Mouse (Mus musculus) thymus, adult 2 months (tissue): ENCODE measurements around the gene Rapgef3. TPM values are rescaled to one million over a fixed set of nuclear protein-coding genes. Genes with fewer than 3 reads are reported as not detected.
A peak's percentile ranks its signal among the peaks of the same experiment; 100 is the strongest.

ENCODE experiments used
- DNase-seq: peaks from one replicate; pipeline ENCODE4 v3.0.0; 2021
- H3K27ac ChIP-seq: fragments of 200-500 bp; 2 replicates; pipeline ENCODE4 v1.5.1; 2012; ENCODE audit warnings: low read length, control low read depth; ENCODE audit not compliant: control insufficient read depth, insufficient read depth
- H3K27me3 ChIP-seq: fragments of 200-500 bp; 2 replicates; pipeline ENCODE4 v1.6.1; 2012; ENCODE audit warnings: mild to moderate bottlenecking, low read length, moderate library complexity, mixed read lengths; ENCODE audit not compliant: control insufficient read depth, insufficient read depth
- H3K36me3 ChIP-seq: fragments of 200-500 bp; 2 replicates; pipeline ENCODE4 v1.6.1; 2012; ENCODE audit warnings: mild to moderate bottlenecking, low read length, moderate library complexity; ENCODE audit not compliant: control insufficient read depth, insufficient read depth
- H3K4me1 ChIP-seq: fragments of 200-500 bp; replicated peaks from 2 replicates; pipeline ENCODE4 v1.6.1; 2012; ENCODE audit warnings: low read length; ENCODE audit not compliant: control insufficient read depth, insufficient read depth
- H3K4me3 ChIP-seq: fragments of 200-500 bp; 2 replicates; pipeline ENCODE4 v1.5.1; 2012; ENCODE audit warnings: mild to moderate bottlenecking, low read length, control low read depth, moderate library complexity; ENCODE audit not compliant: control insufficient read depth, insufficient read depth
- CTCF ChIP-seq: fragments of 200-500 bp; IDR thresholded peaks from 2 replicates; pipeline ENCODE4 v1.5.1; 2012; ENCODE audit warnings: mild to moderate bottlenecking, control low read depth, low read length, moderate library complexity, borderline replicate concordance; ENCODE audit not compliant: control insufficient read depth, poor library complexity, insufficient read depth; ENCODE audit errors: extremely low read depth
- POLR2A ChIP-seq: fragments of 200-500 bp; IDR thresholded peaks from 2 replicates; pipeline ENCODE4 v1.6.1; 2012; ENCODE audit warnings: mild to moderate bottlenecking, low read length, control low read depth, moderate library complexity; ENCODE audit not compliant: control insufficient read depth, poor library complexity, insufficient read depth; ENCODE audit errors: extremely low read depth
- WGBS: fragments of 180-500 bp; shearing (Covaris S2); methylation state at CpG from one replicate; pipeline ENCODE4 v1.1.7; 2018; 5-methylcytosine and 5-hydroxymethylcytosine counted together
- polyA plus RNA-seq: library from polyadenylated mRNA; depleted of rRNA; stranded (reverse); fragments of >200 nt; gene quantifications from 2 replicates; pipeline ENCODE4 v1.2.3, GENCODE M21; 2012

The Rapgef3 gene
- polyA plus RNA-seq, 1 experiment = 276 TPM

DNA sequence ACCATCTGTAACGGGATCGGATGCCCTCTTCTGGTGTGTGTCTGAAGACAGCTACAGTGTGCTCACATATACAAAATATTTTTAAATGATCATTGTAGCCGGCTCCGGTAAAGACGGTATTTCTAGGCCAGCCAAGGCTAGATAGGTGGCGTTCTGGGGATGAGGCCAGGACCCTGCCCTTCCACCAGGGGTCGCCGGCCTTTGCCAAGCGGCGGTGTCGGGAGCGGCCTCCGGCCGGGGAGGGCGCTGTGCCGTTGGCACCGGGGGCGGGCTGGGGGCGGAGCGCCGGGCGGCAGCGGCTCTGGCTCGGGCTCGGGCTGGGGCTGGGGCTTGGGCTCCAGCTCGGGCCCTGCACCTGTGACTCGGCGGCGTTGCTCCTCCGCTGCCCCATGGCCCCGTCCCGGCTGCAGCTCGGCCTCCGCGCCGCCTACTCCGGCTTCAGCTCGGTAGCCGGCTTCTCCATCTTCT is 16.4 kb upstream of the Rapgef3 start:
- no peaks in the 10 kb centered on the region for H3K27me3 ChIP-seq
- H3K27ac ChIP-seq = no peak overlapping the region
- H3K4me1 ChIP-seq = peaks cover 49% of the 10 kb centered on the region
- peak overlapping the region; percentile 87 for H3K4me3 ChIP-seq
- TF ChIP-seq POLR2A (peak; percentile 92), CTCF (peak; percentile 100)
- WGBS = 2% methylated on average over 39 of the region's 39 CpGs
- DNase-seq = peak; percentile 95
- no peaks in the 10 kb centered on the region for H3K36me3 ChIP-seq

DNA sequence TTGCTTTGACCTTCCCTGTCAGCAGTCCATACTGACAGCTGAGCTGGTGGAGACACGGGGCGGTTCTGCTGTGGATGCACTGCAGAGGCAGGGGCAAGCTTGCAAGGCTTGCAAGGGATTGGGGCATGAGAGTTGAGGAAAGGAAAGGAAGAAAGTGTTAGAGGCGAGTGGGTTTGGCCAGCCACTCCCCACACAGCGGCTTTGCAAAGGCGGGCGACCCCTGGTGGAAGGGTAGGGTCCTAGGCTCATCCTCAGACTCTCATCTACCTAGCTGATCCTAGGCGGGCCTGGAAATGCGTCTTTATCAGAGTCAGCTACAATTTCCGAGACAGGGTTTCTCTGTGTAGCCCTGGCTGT is 15.0 kb upstream of the Rapgef3 start:
- Histone ChIP-seq H3K36me3 (no peaks in the 10 kb centered on the region), H3K27ac (no peak overlapping the region), H3K4me3 (no peak overlapping the region), H3K4me1 (peaks cover 39% of the 10 kb centered on the region), H3K27me3 (no peaks in the 10 kb centered on the region)
- DNase-seq = peak; percentile 92
- no peak for TF ChIP-seq POLR2A
- peak; percentile 86 for TF ChIP-seq CTCF
- 4% methylated on average over 9 of the region's 9 CpGs for WGBS

DNA sequence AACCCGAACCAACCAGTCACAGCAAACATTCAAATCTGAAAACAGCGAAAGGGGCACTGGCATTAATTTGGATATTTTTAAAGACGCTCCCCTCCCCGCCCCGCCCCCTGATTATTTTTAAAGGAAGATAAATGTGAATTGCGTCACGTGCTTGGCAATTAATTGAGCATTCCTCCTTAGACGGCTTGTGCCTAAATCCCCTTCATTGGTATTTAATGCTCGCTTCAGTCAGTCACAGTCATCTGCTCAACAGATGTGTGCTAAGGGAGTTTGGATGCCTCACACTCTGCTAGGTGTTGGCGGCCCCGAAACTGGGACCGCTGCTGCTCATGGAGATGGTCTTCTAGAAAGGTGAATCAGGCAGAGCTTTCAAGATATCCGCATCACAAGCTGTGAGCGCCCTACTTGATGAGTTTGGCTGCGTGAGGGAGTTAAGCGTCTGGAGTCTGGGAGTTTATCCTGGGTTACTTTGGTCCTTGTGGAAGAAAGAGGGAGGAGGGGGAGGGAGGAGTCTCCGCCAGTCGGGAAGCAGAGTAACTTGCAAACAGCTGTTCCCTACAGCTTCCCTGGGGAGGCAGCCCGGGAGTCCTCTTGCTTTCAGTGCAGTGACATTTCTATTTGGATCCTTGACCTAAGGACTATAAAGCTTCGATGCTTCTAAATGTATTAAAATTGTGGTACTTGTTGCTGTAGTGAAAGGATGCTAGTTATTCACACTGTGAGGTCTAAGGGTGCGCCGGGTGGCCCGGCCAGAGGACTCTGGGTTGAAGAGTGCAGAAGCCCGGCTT is 14.4 kb upstream of the Rapgef3 start:
- H3K4me3 ChIP-seq = no peak overlapping the region
- TF ChIP-seq POLR2A = no peak
- TF ChIP-seq CTCF = no peak
- no peak overlapping the region for H3K27ac ChIP-seq
- no peak for DNase-seq
- H3K27me3 ChIP-seq = no peaks in the 10 kb centered on the region
- WGBS = 85% methylated on average over 24 of the region's 24 CpGs
- H3K4me1 ChIP-seq = peaks cover 33% of the 10 kb centered on the region
- H3K36me3 ChIP-seq = no peaks in the 10 kb centered on the region

DNA sequence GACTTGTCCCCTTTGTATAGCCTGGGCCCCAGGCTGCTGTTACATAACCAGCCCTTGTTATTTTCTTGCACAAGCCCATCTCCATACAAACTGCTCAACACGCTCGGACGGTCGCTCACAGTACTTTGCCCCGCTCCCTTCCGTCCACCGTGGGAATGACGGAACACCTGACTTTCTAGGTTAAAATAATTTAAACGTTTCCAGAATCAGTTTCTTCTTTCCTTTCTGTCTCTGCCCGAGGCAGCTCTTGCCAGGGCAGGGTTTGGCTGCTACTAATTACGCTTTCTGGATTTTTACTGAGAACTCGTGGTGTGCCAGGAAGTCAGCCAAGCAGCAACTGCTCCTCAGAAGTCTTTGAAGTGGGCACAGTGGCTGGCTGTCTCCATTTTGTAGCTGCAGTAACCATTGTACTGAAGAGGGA is 12.8 kb upstream of the Rapgef3 start:
- Histone ChIP-seq H3K4me3 (no peak overlapping the region), H3K27ac (no peak overlapping the region; the same call in 1 of the 2 replicates), H3K27me3 (no peaks in the 10 kb centered on the region), H3K4me1 (peaks cover 24% of the 10 kb centered on the region), H3K36me3 (no peaks in the 10 kb centered on the region)
- no peak for TF ChIP-seq POLR2A
- TF ChIP-seq CTCF = no peak
- WGBS = 17% methylated on average over 12 of the region's 12 CpGs
- DNase-seq = no peak

DNA sequence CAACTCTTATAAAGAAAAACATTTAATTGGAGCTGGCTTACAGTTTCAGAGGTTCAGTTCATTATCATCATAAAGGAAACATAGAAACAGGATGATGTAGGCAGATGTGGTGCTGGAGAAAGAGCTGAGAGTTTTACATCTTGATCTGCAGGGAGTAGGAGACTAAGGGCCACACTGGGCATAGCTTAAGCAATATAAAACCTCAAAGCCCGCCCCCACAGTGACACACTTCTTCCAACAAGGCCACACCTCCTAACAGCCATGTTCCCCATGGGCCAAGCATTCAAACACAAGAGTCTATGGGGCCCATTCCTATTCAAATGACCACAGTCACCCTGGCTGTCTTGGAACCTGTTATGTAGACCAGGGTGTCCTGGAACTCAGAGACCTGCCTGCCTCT is 11.8 kb upstream of the Rapgef3 start:
- no peak for TF ChIP-seq CTCF
- TF ChIP-seq POLR2A = no peak
- Histone ChIP-seq H3K36me3 (no peaks in the 10 kb centered on the region), H3K4me3 (no peak overlapping the region), H3K27ac (no peak overlapping the region), H3K27me3 (no peaks in the 10 kb centered on the region), H3K4me1 (peaks cover 19% of the 10 kb centered on the region)
- WGBS = 96% methylated on average over 1 of the region's 1 CpGs
- no peak for DNase-seq

DNA sequence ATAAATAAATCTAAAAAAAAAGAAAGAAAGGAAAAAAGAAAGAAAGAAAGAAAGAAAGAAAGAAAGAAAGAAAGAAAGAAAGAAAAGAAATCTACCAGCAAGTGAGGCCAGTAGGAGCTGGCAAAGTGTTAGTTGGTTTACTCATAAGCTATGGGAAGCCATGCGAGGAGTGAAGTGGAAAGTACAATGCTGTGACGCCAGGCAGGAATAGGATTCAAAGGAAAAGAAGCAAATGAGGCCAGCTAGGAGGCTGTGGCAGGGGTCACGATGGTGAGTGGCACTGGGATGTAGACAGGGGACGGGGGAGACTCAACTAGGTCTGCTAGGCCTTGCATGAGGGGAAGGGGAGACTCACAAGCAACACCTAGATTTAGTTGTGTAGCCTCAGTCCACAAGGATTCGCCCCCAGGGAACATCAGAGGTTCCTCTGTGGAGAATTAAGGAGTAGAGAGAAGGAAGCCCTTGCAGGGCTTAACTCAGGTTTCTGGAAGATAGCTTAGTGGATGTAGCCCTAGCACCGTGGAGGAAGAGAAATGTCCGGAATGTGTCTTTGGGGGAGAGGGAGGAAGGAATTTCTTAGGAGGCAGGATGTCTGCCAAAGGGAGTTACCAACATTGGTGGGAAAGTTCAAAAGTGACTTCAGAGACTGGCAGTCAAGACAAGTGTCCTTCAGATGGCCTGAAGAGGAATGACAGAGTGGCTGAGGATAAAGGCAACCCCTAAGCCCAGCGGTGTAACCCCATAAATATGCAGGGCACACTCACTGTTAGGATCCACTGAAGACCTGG is 10.7 kb upstream of the Rapgef3 start, which contains the start of gene Slc48a1:
TSS of gene Slc48a1 (plus strand) at position 210 of the 788 bp plus-strand sequence.
- H3K4me3 ChIP-seq = no peak within 1 kb of the TSS
- DNase-seq = no peak
- 95% methylated on average over 8 of the region's 8 CpGs for WGBS
- H3K36me3 ChIP-seq = no peaks in the 10 kb centered on the region
- H3K4me1 ChIP-seq = peaks cover 24% of the 10 kb centered on the region
- no peaks in the 10 kb centered on the region for H3K27me3 ChIP-seq
- TF ChIP-seq CTCF (no peak), POLR2A (no peak)
- no peak within 1 kb of the TSS for H3K27ac ChIP-seq
